Mouse (Mus musculus): ENCODE measurements around the gene Fam172a.

GRCm38 (mm10) chr13:78200991-78201870, 499.4 kb downstream of the Fam172a start:
- TF ChIP-seq CTCF (IDR thresholded peaks at IDR 0.05; ENCODE audit: borderline replicate concordance, insufficient read depth, low read depth, low read length) (peak; percentile 84), POLR2A (IDR thresholded peaks at IDR 0.05; ENCODE audit: borderline replicate concordance, insufficient read depth, low read length) (no peak)

Measured in cerebellum, adult 2 months (tissue).